ENCODE assay signal across 17 mouse cellular contexts in the genomic region with DNA sequence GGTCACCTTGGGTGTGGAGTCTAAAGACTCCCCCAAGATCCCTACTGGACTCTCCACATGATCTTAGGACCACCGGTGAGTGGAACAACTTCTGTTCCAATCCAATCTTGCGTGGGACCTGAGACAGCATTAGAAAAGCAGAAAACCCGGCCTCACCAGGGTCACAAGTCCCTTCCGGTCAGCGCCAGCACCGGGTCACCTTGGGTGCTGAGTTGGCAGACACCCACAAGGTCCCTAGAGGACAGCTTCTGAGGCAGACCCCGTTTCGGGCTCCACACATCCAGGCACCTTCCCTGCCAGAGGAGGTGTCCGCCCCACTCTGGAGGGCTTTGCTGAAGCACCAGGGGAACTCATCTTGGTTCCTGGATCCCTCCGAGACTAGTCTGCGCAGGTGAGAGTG. TPM values are rescaled to one million over a fixed set of nuclear protein-coding genes. Genes with fewer than 3 reads are reported as not detected.
"Had no signal": no experiment of that assay in that cellular context is flagged by ENCODE, and none has a peak within 500 bp of the region (broad histone marks: within the 10 kb centered on the region; RNA-seq: fewer than 3 reads in every experiment).

No protein-coding gene starts in this region.

- H3K4me1 ChIP-seq: limb, embryonic 12.5 days; limb, embryonic 15.5 days; midbrain, embryonic 12.5 days; midbrain, embryonic 15.5 days; neural tube, embryonic 12.5 days had no signal

- ATAC-seq: intestine, embryonic 15.5 days; liver, postnatal 0 days; lung, postnatal 0 days; midbrain, embryonic 15.5 days had no signal

- H3K36me3 ChIP-seq: intestine, embryonic 15.5 days; limb, embryonic 12.5 days; limb, embryonic 15.5 days; midbrain, embryonic 12.5 days; midbrain, embryonic 15.5 days; neural tube, embryonic 12.5 days had no signal

- H3K27me3 ChIP-seq: intestine, embryonic 15.5 days; limb, embryonic 12.5 days; limb, embryonic 15.5 days; midbrain, embryonic 12.5 days; midbrain, embryonic 15.5 days; neural tube, embryonic 12.5 days had no signal

- DNase-seq: layer of hippocampus, postnatal 36 days; left cerebral cortex, postnatal 4 days; liver, postnatal 0 days; lung, embryonic 14.5 days; thymus, adult 18-20 months; thymus, postnatal 36 days had no signal

- H3K4me3 ChIP-seq: intestine, embryonic 15.5 days; limb, embryonic 12.5 days; limb, embryonic 15.5 days; midbrain, embryonic 12.5 days; midbrain, embryonic 15.5 days; neural tube, embryonic 12.5 days had no signal

- H3K27ac ChIP-seq: intestine, embryonic 15.5 days; kidney, postnatal 0 days; limb, embryonic 12.5 days; limb, embryonic 15.5 days; liver, embryonic 14.5 days; macrophage; midbrain, embryonic 12.5 days; midbrain, embryonic 15.5 days; neural tube, embryonic 12.5 days had no signal

- H3K9ac ChIP-seq: intestine, embryonic 15.5 days; limb, embryonic 12.5 days; limb, embryonic 15.5 days; liver, embryonic 14.5 days; liver, postnatal 0 days; lung, embryonic 14.5 days; midbrain, embryonic 12.5 days; midbrain, embryonic 15.5 days; neural tube, embryonic 12.5 days had no signal

- H3K4me2 ChIP-seq: intestine, embryonic 15.5 days; limb, embryonic 12.5 days; limb, embryonic 15.5 days; liver, embryonic 11.5 days; lung, embryonic 14.5 days; midbrain, embryonic 12.5 days; midbrain, embryonic 15.5 days; neural tube, embryonic 12.5 days had no signal

- H3K9me3 ChIP-seq: intestine, embryonic 15.5 days; limb, embryonic 12.5 days; limb, embryonic 15.5 days; midbrain, embryonic 12.5 days; midbrain, embryonic 15.5 days; neural tube, embryonic 12.5 days had no signal

RNA-seq across cellular contexts. Expression of gene Slc6a20a, which starts 52.9 kb away (rescaled TPM):
- polyA plus RNA-seq: limb, embryonic 12.5 days had no signal
